Mouse (Mus musculus) lung, embryonic 14.5 days (tissue): ENCODE measurements around the gene Rap1gap. TPM values are rescaled to one million over a fixed set of nuclear protein-coding genes. Genes with fewer than 3 reads are reported as not detected.

ENCODE experiments used
- ATAC-seq: fragments of 200-750 bp; cut with Nextera tagmentation; 2 replicates; pipeline ENCODE4 v1.8.0; 2017; ENCODE audit warnings: mild to moderate bottlenecking, moderate TSS enrichment, moderate library complexity; ENCODE audit not compliant: insufficient read depth
- DNase-seq: peaks from one replicate; pipeline ENCODE4 v3.0.0-alpha.2; 2015
- H3K27ac ChIP-seq: fragments of 300-500 bp; sonication (generic); 2 replicates; pipeline ENCODE4 v1.5.1; 2014; ENCODE audit warnings: low read depth, mild to moderate bottlenecking, moderate library complexity
- H3K27me3 ChIP-seq: fragments of 300-500 bp; sonication (generic); 2 replicates; pipeline ENCODE4 v1.6.1; 2014; ENCODE audit warnings: low read length, control low read depth; ENCODE audit not compliant: insufficient read depth
- H3K36me3 ChIP-seq: fragments of 300-500 bp; sonication (generic); 2 replicates; pipeline ENCODE4 v1.6.1; 2014; ENCODE audit warnings: control low read depth; ENCODE audit not compliant: insufficient read depth
- H3K4me1 ChIP-seq: fragments of 300-500 bp; sonication (generic); 2 replicates; pipeline ENCODE4 v1.6.1; 2014; ENCODE audit warnings: antibody characterized with exemption, control low read depth; ENCODE audit not compliant: insufficient read depth
- H3K4me2 ChIP-seq: fragments of 300-500 bp; sonication (generic); 2 replicates; pipeline ENCODE4 v1.6.1; 2014; ENCODE audit warnings: mild to moderate bottlenecking
- H3K4me3 ChIP-seq: fragments of 300-500 bp; sonication (generic); 2 replicates; pipeline ENCODE4 v1.5.1; 2014; ENCODE audit warnings: low read depth, low read length
- H3K9ac ChIP-seq: fragments of 300-500 bp; sonication (generic); 2 replicates; pipeline ENCODE4 v1.6.1; 2014
- H3K9me3 ChIP-seq: fragments of 300-500 bp; sonication (generic); 2 replicates; pipeline ENCODE4 v1.6.1; 2016; ENCODE audit warnings: low read depth, low read length, control low read depth
- CTCF ChIP-seq: IDR thresholded peaks from 2 replicates; pipeline ENCODE4 v1.5.1; 2016; ENCODE audit warnings: antibody characterized with exemption, low read depth
- WGBS: fragments of 180-500 bp; shearing (Covaris S2); extraction: QIAGEN DNeasy Blood & Tissue Kit; methylation state at CpG from one replicate; pipeline ENCODE4 v1.1.7; 2014; 5-methylcytosine and 5-hydroxymethylcytosine counted together
- polyA plus RNA-seq: library from polyadenylated mRNA; unstranded; fragments of >200 nt; fragmentation: Nextera tagmentation; extraction: Ambion mirVana; gene quantifications from 2 replicates; pipeline ENCODE4 v1.2.1, GENCODE M21; 2014

Gene Rap1gap
- polyA plus RNA-seq, 1 experiment from 2014 or later: 8.4 TPM

DNA sequence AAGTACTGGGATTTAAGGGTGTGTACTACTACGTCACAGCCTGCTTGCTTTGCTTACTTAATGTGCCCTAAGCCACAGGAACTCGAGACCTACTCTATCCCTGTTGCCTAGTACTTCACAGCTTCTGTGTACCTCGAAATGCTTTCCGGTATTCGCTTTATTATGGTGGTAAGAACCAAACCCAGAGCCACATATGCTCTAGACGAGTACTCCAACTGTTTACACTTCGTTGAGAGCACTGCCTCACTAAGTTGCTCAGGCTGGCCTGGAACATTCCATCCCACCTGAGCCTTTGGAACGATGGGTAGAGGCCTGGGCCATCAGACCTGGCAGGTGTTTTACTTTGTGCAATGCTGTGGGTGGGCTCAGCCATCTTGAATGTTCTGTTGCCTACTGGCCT is 30.8 kb downstream of the Rap1gap start:
- Histone ChIP-seq H3K27me3 (no peaks in the 10 kb centered on the region), H3K9me3 (no peaks in the 10 kb centered on the region), H3K36me3 (no peaks in the 10 kb centered on the region), H3K27ac (peak overlapping the region; percentile 55; the same call in 1 of the 2 replicates), H3K4me3 (no peak overlapping the region), H3K4me1 (0 out of 2 replicates have a peak, but pooled peaks cover 7% of the 10 kb centered on the region), H3K4me2 (no peak overlapping the region), H3K9ac (no peak overlapping the region)
- ATAC-seq (no peak), DNase-seq (no peak)
- 58% methylated on average over 8 of the region's 8 CpGs for WGBS
- no peak for TF ChIP-seq CTCF

DNA sequence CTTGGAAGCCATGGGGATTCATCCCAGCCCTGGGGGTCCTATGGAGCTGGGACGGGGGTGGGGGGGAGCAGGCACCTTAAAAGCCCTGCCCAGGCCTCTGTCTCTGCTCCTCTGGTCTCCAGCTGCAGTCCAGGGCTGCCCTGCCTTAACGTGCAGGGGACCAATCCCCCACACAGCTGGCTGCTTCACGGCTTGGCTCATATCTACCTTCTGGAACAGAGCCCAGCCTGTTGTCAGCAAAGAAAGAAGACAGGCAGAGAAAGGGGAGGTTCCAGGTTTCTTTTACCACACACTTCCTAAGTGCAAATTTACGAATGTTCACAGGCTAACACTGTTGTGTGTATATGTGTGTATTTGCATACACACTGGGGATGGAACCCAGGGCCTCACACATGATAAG is 31.4 kb downstream of the Rap1gap start:
- Histone ChIP-seq H3K27ac (peak overlapping the region; percentile 55; the same call in 1 of the 2 replicates), H3K9me3 (no peaks in the 10 kb centered on the region), H3K36me3 (no peaks in the 10 kb centered on the region), H3K4me3 (no peak overlapping the region), H3K4me1 (0 out of 2 replicates have a peak, but pooled peaks cover 7% of the 10 kb centered on the region), H3K9ac (no peak overlapping the region), H3K4me2 (no peak overlapping the region), H3K27me3 (no peaks in the 10 kb centered on the region)
- ATAC-seq (no peak), DNase-seq (peak; percentile 79)
- 12% methylated on average over 4 of the region's 4 CpGs for WGBS
- TF ChIP-seq CTCF: no peak

DNA sequence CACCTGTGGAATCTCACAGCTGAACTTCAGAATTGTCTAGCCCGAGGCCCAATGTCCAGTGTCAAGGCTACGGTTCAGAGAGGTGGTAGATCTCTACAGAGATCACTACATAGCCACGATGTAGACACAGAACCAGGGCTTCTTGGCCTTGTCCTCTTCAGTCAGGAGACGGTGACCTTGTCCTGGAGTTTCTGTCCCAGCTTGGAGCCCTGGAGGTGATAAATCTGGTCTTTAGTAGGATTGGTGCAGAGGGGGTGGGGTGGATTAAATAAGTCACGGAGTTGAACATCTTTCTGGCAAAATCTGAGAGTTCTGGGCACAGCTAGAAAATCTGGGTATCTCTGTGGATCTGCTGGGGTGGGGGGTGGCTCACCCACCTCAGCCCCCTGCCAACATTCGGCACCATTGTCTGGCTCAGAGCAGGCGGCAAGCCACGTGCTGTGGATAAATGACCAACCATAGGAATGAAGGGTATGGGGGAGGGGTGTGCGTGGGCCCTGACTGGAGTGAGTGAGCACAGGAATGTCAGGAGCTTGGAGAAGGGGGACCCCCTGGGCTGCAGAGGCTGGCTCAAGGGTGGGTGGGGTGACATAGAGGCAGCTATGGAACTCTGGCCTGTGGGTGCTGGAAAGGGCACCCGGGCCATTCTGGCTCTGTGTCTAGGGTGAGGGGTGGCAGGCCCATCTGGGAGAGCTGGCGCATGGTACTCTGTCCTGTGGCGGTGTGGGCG is 32.8 kb downstream of the Rap1gap start:
- Histone ChIP-seq H3K4me2 (no peak overlapping the region), H3K27ac (peak overlapping the region; percentile 82), H3K36me3 (no peaks in the 10 kb centered on the region), H3K4me3 (no peak overlapping the region), H3K9me3 (no peaks in the 10 kb centered on the region), H3K4me1 (0 out of 2 replicates have a peak, but pooled peaks cover 7% of the 10 kb centered on the region), H3K27me3 (no peaks in the 10 kb centered on the region), H3K9ac (no peak overlapping the region)
- no peak for ATAC-seq
- peak; percentile 19 for DNase-seq
- 52% methylated on average over 13 of the region's 13 CpGs for WGBS
- no peak for TF ChIP-seq CTCF

DNA sequence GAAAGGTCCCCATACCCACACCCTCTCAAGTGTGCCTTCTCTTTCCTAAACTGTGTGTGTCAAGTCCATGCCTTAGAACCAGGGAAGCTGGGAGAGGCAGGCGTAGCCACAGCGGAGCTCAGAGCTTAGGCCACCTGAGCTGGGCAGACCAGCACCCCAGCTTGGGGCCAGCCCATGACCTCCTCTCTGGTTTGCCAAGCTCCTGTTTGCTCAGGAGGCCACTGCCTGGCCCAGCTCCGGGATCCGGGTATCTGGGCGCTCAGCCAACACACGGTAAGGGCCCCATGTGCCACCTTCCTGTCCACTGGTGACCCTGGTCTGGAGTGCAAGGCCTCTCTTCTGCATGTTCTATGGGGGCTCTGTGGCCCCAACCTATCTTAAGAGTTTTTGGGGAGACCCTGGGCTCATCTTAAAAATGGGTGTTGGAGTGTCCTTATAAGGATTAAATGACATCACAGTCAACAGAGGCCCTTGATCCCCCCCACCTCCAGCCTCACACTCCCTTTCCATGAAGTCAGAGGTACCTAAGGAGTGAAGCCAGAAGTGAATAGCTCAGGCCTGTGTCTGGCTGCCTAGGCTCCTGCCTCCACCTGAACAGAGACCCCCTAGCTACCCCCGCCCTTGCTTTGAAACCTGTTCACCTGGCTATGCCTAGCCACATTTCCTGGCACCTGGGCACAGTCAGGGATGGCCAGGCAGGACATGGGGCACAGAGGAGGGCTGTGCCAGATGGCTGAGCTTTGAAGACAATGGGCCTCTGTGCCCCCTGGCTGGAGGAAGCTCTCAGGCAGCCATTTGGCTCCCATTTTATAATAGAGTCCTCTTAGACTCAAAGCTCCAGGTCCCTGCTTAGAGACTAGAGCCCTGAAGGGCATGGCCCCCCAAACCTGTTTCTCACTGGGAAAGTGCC is 33.8 kb downstream of the Rap1gap start:
- ATAC-seq (peak; percentile 68), DNase-seq (peak; percentile 53)
- 51% methylated on average over 7 of the region's 7 CpGs for whole genome bisulfite sequencing
- H3K36me3 ChIP-seq: no peaks in the 10 kb centered on the region
- H3K9me3 ChIP-seq: no peaks in the 10 kb centered on the region
- H3K27ac ChIP-seq: peak overlapping the region; percentile 82
- no peaks in the 10 kb centered on the region for H3K27me3 ChIP-seq
- 0 out of 2 replicates have a peak, but pooled peaks cover 7% of the 10 kb centered on the region for H3K4me1 ChIP-seq
- H3K9ac ChIP-seq: no peak overlapping the region
- no peak overlapping the region for H3K4me3 ChIP-seq
- no peak overlapping the region for H3K4me2 ChIP-seq
- no peak for TF ChIP-seq CTCF

DNA sequence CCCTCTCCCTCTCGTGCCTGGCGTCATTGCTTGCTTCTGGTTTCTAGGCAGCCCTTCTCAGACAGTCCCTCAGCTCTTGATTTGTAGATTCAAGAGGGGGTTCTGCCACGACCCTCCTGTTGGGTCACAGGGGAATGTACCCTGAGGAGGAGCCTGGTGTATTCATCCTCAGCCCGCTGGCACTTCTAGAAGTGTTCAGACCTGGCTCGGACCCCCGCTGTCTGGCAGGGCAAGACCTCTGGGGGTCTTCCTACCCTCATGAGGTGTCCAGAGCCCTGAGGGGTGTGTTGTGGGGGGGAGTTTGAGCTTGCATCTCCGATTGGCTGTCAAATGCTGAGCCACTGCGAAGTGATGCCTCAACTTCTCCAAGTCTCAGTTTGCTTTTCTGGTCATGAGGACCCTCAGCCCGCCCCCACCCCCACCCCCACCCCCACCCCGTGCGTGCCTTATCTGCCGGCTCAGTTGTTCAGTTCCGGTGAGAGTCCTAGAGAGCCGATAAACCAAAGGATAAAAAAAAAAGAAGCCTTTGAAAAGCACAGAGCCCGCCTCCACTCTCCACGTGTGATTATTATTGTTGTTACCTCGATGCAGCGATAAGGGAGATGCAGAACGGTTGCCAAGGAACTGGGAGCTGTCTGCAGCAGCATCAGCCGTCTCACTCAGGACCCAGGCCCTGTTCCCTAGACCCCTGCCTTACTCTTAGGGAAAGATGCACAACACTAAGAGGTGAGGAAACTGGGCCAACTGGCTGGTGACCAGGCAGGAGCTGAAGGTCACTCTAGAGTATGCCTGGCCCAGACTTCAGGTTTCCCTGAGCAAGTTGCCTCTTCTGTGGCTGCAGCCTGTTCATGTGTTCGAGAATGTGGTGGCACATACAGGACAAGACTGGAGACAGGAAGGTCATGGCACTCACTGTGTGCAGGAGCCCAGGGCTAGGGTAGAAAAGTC is 35.0 kb downstream of the Rap1gap start:
- Histone ChIP-seq H3K4me1 (0 out of 2 replicates have a peak, but pooled peaks cover 7% of the 10 kb centered on the region), H3K9ac (no peak overlapping the region), H3K9me3 (no peaks in the 10 kb centered on the region), H3K4me3 (no peak overlapping the region), H3K4me2 (no peak overlapping the region), H3K36me3 (no peaks in the 10 kb centered on the region), H3K27ac (peak overlapping the region; percentile 82), H3K27me3 (no peaks in the 10 kb centered on the region)
- DNase-seq (no peak), ATAC-seq (no peak)
- 30% methylated on average over 21 of the region's 21 CpGs for WGBS
- TF ChIP-seq CTCF: no peak

DNA sequence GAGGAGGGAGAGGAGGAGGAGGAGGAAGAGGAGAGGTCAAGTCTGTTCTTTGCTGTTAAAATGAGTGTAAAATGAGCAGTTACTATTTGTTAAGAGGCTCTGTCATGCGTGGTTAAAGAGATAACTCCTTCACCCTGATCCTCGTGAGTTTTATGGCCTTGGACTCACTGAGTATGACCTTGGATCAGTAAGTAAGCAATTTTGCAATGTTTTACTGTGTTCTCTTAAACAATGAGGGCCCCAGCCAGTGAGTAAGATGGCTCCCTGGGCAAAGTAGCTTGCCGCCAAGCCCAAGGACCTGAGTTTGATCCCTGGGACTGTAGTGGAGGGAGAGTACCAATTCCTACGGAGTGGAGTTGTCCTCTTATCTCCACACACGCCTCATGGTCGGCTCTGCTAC is 36.4 kb downstream of the Rap1gap start:
- Histone ChIP-seq H3K9me3 (no peaks in the 10 kb centered on the region), H3K4me2 (no peak overlapping the region), H3K4me1 (0 out of 2 replicates have a peak, but pooled peaks cover 4% of the 10 kb centered on the region), H3K27me3 (no peaks in the 10 kb centered on the region), H3K9ac (no peak overlapping the region), H3K27ac (no peak overlapping the region), H3K36me3 (no peaks in the 10 kb centered on the region), H3K4me3 (no peak overlapping the region)
- no peak for DNase-seq
- no peak for ATAC-seq
- WGBS: 39% methylated on average over 6 of the region's 6 CpGs
- TF ChIP-seq CTCF: no peak
